8 mouse cellular contexts compared by ENCODE assay signal in genomic region chr14:40965507-40966356, GRCm38 (mm10). TPM values are rescaled to one million over a fixed set of nuclear protein-coding genes. Genes with fewer than 3 reads are reported as not detected.
DNase-seq lines count a peak whose midpoint lies in the region; ATAC-seq and TF ChIP-seq lines count a peak whose summit lies in the region.

No protein-coding gene starts in this region.

- peak overlapping the region; percentile 99 for H3K4me3 ChIP-seq in gastrocnemius, adult 2 months
- H3K4me3 ChIP-seq in forebrain, embryonic 14.5 days (ENCODE audit: low read depth, low read length), result peak overlapping the region; percentile 92
- peak overlapping the region; percentile 86 for H3K4me3 ChIP-seq in lung, embryonic 14.5 days (ENCODE audit: low read depth, low read length)
- H3K4me3 ChIP-seq in olfactory bulb, adult 2 months (ENCODE audit: insufficient read depth, low read depth, low read length), result peak overlapping the region; percentile 89

- no peak for TF ChIP-seq CTCF in gastrocnemius, adult 2 months (IDR thresholded peaks at IDR 0.05)
- no peak for TF ChIP-seq CTCF in lung, embryonic 14.5 days (IDR thresholded peaks at IDR 0.05; ENCODE audit: low read depth)
- no peak for TF ChIP-seq CTCF in olfactory bulb, adult 2 months (IDR thresholded peaks at IDR 0.05; ENCODE audit: insufficient read depth, low read depth, low read length)

- TF ChIP-seq POLR2A in olfactory bulb, adult 2 months (IDR thresholded peaks at IDR 0.05; ENCODE audit: insufficient read depth, low read depth, low read length), result no peak

- intact Hi-C loops in gastrocnemius, adult 2 months (cut with DNase I), result no loop called here

- peak overlapping the region; percentile 93 for H3K9ac ChIP-seq in forebrain, embryonic 14.5 days (ENCODE audit: low read length)
- H3K9ac ChIP-seq in lung, embryonic 14.5 days, result peak overlapping the region; percentile 89

- no peaks in the 10 kb centered on the region for H3K36me3 ChIP-seq in forebrain, embryonic 14.5 days (ENCODE audit: control insufficient read depth, insufficient read depth, low read length)
- no peaks in the 10 kb centered on the region for H3K36me3 ChIP-seq in lung, embryonic 14.5 days (ENCODE audit: insufficient read depth)

- H3K27ac ChIP-seq in gastrocnemius, adult 2 months, result peak overlapping the region; percentile 98
- peak overlapping the region; percentile 87 for H3K27ac ChIP-seq in forebrain, embryonic 14.5 days (ENCODE audit: low read depth, low read length)
- peak overlapping the region; percentile 93 for H3K27ac ChIP-seq in lung, embryonic 14.5 days (ENCODE audit: low read depth)
- no peak overlapping the region for H3K27ac ChIP-seq in olfactory bulb, adult 2 months (ENCODE audit: insufficient read depth, low read depth, low read length)

- DNase-seq in gastrocnemius, adult 2 months, result peak; percentile 69
- DNase-seq in gastrocnemius, postnatal 10 days, result no peak
- DNase-seq in NIH3T3 (ENCODE audit: low read depth), result peak; percentile 24
- DNase-seq in forebrain, embryonic 14.5 days (ENCODE audit: low spot score), result peak; percentile 33
- DNase-seq in kidney, adult 11 months, result peak; percentile 83
- DNase-seq in lung, embryonic 14.5 days, result peak; percentile 60
- DNase-seq in urinary bladder, adult 18-20 months (ENCODE audit: low spot score in 2 of 2), result no peak

- 0 out of 2 replicates have a peak, but pooled peaks have one; percentile 0 for ATAC-seq in forebrain, embryonic 14.5 days
- ATAC-seq in lung, embryonic 14.5 days (ENCODE audit: insufficient read depth), result peak; percentile 3

- H3K27me3 ChIP-seq in forebrain, embryonic 14.5 days (replicated peaks; ENCODE audit: control insufficient read depth, insufficient read depth, low read length), result no peaks in the 10 kb centered on the region
- no peaks in the 10 kb centered on the region for H3K27me3 ChIP-seq in lung, embryonic 14.5 days (ENCODE audit: insufficient read depth, low read length)

- H3K4me1 ChIP-seq in forebrain, embryonic 14.5 days (ENCODE audit: control insufficient read depth, insufficient read depth, low read length), result peaks cover 28% of the 10 kb centered on the region
- peaks cover 23% of the 10 kb centered on the region for H3K4me1 ChIP-seq in lung, embryonic 14.5 days (ENCODE audit: insufficient read depth)
- peaks cover 18% of the 10 kb centered on the region for H3K4me1 ChIP-seq in olfactory bulb, adult 2 months (ENCODE audit: control insufficient read depth, insufficient read depth, low read length)

- peak overlapping the region; percentile 89 for H3K4me2 ChIP-seq in forebrain, embryonic 14.5 days (ENCODE audit: low read length)
- H3K4me2 ChIP-seq in lung, embryonic 14.5 days, result peak overlapping the region; percentile 88

- under 1% methylated on average over 15 of the region's 15 CpGs for WGBS in forebrain, embryonic 14.5 days
- WGBS in lung, embryonic 14.5 days, result 2% methylated on average over 15 of the region's 15 CpGs
- 2% methylated on average over 15 of the region's 15 CpGs for WGBS in olfactory bulb, adult 2 months

- no peaks in the 10 kb centered on the region for H3K9me3 ChIP-seq in forebrain, embryonic 14.5 days (replicated peaks; ENCODE audit: control insufficient read depth, low read length)
- H3K9me3 ChIP-seq in lung, embryonic 14.5 days (ENCODE audit: low read depth, low read length), result no peaks in the 10 kb centered on the region

RNA-seq across cellular contexts. Expression of gene Tspan14, which starts 0.9 kb away (rescaled TPM):
- 10 to 100 TPM; 11.0 to 16.8 TPM for total RNA-seq in gastrocnemius, adult 2 months (2021)
- total RNA-seq in gastrocnemius, postnatal 10 days (2021), result 10 to 100 TPM; 17.2 to 19.1 TPM
- 101 and 105 TPM in 2 replicates for polyA plus RNA-seq in forebrain, embryonic 14.5 days (2014; fragmentation: Nextera tagmentation; extraction: Ambion mirVana)
- polyA plus RNA-seq in lung, embryonic 14.5 days (2014; fragmentation: Nextera tagmentation; extraction: Ambion mirVana), result 104 and 105 TPM in 2 replicates
- not detected in 2 replicates for polyA plus RNA-seq in olfactory bulb, adult 2 months (2012; ENCODE audit: insufficient read depth, insufficient read length, low replicate concordance, missing spikeins)

RNA-seq across cellular contexts. Expression of gene Fam213a, which starts 47.9 kb away (rescaled TPM):
- 10 to 100 TPM; 21.9 to 28.6 TPM for total RNA-seq in gastrocnemius, adult 2 months (2021)
- 10 to 100 TPM in 1 of 2 experiments, 1 to 10 TPM in 1; 7.2 to 11.0 TPM for total RNA-seq in gastrocnemius, postnatal 10 days (2021)
- polyA plus RNA-seq in forebrain, embryonic 14.5 days (2014; fragmentation: Nextera tagmentation; extraction: Ambion mirVana), result 33.2 and 48.9 TPM in 2 replicates
- 167 and 173 TPM in 2 replicates for polyA plus RNA-seq in lung, embryonic 14.5 days (2014; fragmentation: Nextera tagmentation; extraction: Ambion mirVana)
- not detected in 2 replicates for polyA plus RNA-seq in olfactory bulb, adult 2 months (2012; ENCODE audit: insufficient read depth, insufficient read length, low replicate concordance, missing spikeins)

Comparison
In these comparisons a context has a peak if more than half of its experiments do, and no peak if none do; other contexts are left out.
1. DNase-seq: peak in gastrocnemius, adult 2 months (single experiment), NIH3T3 (single experiment), forebrain, embryonic 14.5 days (single experiment), kidney, adult 11 months (single experiment) and lung, embryonic 14.5 days (single experiment); none in gastrocnemius, postnatal 10 days (single experiment) and urinary bladder, adult 18-20 months (0 of 2).
2. RNA of gene Tspan14, which starts 0.9 kb away (polyA plus RNA-seq): 104 to 105 TPM in lung, embryonic 14.5 days and 101 to 105 TPM in forebrain, embryonic 14.5 days; not detected in olfactory bulb, adult 2 months; every median in the first group is over 100 times any median in the second.
3. RNA of gene Fam213a, which starts 47.9 kb away (polyA plus RNA-seq): 167 to 173 TPM in lung, embryonic 14.5 days and 33.2 to 48.9 TPM in forebrain, embryonic 14.5 days; not detected in olfactory bulb, adult 2 months; every median in the first group is over 10 times any median in the second.
4. Peak in every context shown above with its lines, with median percentiles within 50 percentile points of each other: H3K4me3 ChIP-seq.